Mouse (Mus musculus) macrophage (primary cell): ENCODE data around the gene Sorcs2. TPM values are rescaled to one million over a fixed set of nuclear protein-coding genes. Genes with fewer than 3 reads are reported as not detected.

Experiments used
- H3K27ac ChIP-seq: fragments of 350-480 bp; formaldehyde crosslinking; 2 replicates; pipeline ENCODE4 v1.9.0; 2021
- H3K36me3 ChIP-seq: fragments of 350-480 bp; formaldehyde crosslinking; 2 replicates; pipeline ENCODE4 v1.9.0; 2021; ENCODE audit errors: inconsistent target
- H3K4me3 ChIP-seq: fragments of 350-480 bp; formaldehyde crosslinking; 2 replicates; pipeline ENCODE4 v1.9.0; 2021; ENCODE audit errors: inconsistent target
- H3K79me2 ChIP-seq: fragments of 350-480 bp; formaldehyde crosslinking; 2 replicates; pipeline ENCODE4 v1.9.0; 2021; ENCODE audit errors: inconsistent target
- WGBS: methylation state at CpG from one replicate; pipeline ENCODE4 v1.1.7; 2026; ENCODE audit warnings: inconsistent platforms; ENCODE audit not compliant: missing documents; 5-methylcytosine and 5-hydroxymethylcytosine counted together
- polyA plus RNA-seq: library from polyadenylated mRNA; stranded (reverse); fragments of 250-400 nt; gene quantifications from 3 replicates; pipeline ENCODE4 v1.2.4, GENCODE M21; 2018; ENCODE audit warnings: inconsistent platforms
- total RNA-seq, 78 experiments: library from RNA; depleted of rRNA; stranded (reverse); fragments of 250-400 nt; gene quantifications; 1 replicate in 9 of 78; 2 replicates in 24 of 78; 3 replicates in 43 of 78; 4 replicates in 2 of 78; pipeline ENCODE4 v1.2.4; 2018; ENCODE audit warnings: inconsistent platforms in 56 of 78

Gene Sorcs2
- 1 to 10 TPM in 1 of 26 experiments, not detected in 25; 3.7 TPM for total RNA-seq (2018; cell fraction: chromatin; rRNA removed)
- not detected for total RNA-seq (2018; cell fraction: cytosol; rRNA removed)
- under 1 TPM in 1 of 26 experiments, not detected in 25; 0.55 TPM for total RNA-seq (2018; cell fraction: nucleus; rRNA removed)
- not detected in 3 replicates for polyA plus RNA-seq

DNA sequence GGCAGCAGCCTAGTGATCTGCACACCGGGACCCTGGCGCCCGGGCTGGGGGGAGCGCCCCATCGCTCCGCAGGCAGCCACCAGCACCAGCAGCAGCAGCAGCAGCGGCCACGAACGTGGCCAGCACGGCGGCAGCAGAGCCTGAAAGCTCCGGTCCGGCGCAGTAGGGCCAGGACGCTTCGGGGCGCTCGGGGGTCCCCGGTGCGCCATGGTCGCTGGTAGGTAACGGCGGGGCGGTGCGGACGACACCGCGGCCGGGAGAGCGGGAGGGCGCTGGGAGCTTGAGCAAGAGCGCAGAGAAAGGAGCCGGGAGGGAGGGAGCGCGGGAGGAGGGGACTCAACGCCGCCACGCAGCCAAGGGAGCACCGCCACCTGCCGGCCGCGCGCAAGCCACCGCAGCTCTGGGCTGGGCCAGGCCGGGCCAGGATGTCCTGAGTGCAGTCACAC lies at the start of gene Sorcs2:
Gene Sorcs2, minus strand, starts transcription at position 303 of the 446 bp plus-strand sequence.
- Histone ChIP-seq H3K36me3 (no peaks in the 10 kb centered on the region), H3K79me2 (no peaks in the 10 kb centered on the region), H3K4me3 (no peak within 1 kb of the TSS), H3K27ac (no peak within 1 kb of the TSS)
- under 1% methylated on average over 33 of the region's 45 CpGs for WGBS

DNA sequence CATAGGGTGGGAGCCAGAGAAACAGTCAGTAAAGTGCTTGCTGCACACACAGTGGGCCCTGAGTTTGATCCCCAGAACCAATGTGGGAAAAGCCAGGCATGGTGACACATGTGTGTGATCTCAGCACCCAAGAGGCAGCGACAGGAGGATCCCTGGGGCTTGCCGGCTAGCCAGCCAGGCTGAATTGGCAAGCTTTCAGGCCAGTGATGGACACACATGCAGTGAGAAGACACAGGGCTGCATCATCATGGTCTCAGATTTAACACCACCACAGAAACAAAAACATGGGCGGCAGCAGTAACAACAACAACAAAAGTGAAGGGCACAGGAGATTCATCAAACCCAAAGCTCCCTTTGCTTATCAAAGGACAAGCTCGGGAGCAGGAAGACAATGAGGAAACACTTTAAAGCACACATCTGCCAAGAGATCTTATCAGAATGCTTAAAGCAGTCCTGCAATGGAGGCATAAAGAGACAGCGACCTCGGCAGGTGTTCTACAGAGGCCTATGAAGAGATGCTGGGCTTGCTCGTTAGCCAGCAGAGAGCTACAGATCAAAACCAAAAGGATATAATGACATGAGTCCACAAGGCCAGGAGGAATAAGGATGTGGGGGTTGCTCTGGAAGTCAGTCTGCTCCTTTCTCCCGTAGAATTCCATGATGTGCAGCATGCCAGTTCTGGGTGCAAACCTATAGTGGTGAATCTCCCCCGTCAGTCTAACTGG lies 48.4 kb upstream of the Sorcs2 start:
- H3K27ac ChIP-seq, result no peak overlapping the region
- no peaks in the 10 kb centered on the region for H3K79me2 ChIP-seq
- WGBS, result 45% methylated on average over 9 of the region's 9 CpGs
- H3K4me3 ChIP-seq, result no peak overlapping the region
- no peaks in the 10 kb centered on the region for H3K36me3 ChIP-seq

DNA sequence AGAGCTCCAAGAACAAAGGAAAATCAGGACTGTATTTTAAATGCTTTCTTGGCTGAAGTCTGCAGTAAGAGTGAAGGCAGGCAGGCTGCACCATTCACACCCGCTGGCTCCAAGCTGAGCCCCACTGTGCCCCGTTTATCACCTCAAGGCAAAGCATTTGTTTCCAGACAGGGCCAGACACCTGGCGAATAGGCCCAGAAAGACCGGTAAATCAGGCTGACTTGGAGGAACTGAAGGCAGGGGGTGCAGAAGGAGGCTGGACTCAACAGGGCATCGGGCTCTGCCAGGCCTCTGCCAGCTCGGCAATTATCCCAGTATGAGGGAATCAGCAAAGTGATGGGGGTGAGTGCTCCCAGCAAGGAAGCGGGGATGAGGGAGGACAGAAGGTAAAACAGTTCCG lies 47.1 kb upstream of the Sorcs2 start:
- H3K79me2 ChIP-seq, result no peaks in the 10 kb centered on the region
- WGBS, result 38% methylated on average over 6 of the region's 8 CpGs
- no peaks in the 10 kb centered on the region for H3K36me3 ChIP-seq
- no peak overlapping the region for H3K4me3 ChIP-seq
- H3K27ac ChIP-seq, result no peak overlapping the region

DNA sequence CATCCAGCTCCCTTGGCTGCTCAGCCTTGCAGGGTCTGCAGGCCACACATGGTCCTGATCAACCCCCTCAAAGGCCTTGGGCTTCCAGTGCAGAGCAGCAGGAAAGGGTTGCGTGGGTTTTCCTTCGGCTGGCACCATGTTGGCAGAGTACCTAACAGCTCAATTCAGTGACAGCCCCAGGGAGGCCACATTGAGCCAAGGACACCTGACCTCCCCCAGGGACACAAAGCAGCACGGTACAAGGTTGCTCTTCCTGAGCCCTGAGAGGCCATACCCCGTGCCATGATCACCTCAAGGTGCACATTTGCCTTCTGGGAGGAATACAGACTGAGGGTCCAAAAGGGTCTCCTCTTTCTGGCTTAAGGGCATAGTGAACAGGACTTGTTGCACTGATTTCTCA lies 46.7 kb upstream of the Sorcs2 start:
- Histone ChIP-seq H3K36me3 (no peaks in the 10 kb centered on the region), H3K4me3 (no peak overlapping the region), H3K27ac (no peak overlapping the region), H3K79me2 (no peaks in the 10 kb centered on the region)
- 70% methylated on average over 4 of the region's 4 CpGs for WGBS

DNA sequence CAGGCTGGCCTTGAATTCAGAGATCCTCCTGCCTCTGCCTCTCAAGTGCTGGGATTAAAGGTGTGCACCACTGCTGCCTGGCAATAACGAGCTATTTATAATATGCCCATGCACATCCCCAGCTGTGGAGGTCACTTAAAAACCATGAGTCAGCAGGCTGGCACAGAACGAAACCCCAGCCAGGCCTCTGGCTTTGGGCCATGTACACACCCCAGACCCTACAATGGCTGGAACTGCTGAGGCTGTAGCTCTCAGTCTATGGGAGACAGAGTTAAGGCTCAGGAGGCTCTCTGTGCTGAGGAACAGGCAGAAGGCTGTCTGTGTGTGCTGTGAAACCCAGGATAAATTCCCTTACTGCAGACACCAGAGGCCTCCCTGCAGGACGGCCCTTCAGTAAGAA lies 42.8 kb upstream of the Sorcs2 start:
- no peaks in the 10 kb centered on the region for H3K79me2 ChIP-seq
- WGBS, result 57% methylated on average over 3 of the region's 3 CpGs
- no peak overlapping the region for H3K4me3 ChIP-seq
- H3K36me3 ChIP-seq, result no peaks in the 10 kb centered on the region
- H3K27ac ChIP-seq, result no peak overlapping the region

DNA sequence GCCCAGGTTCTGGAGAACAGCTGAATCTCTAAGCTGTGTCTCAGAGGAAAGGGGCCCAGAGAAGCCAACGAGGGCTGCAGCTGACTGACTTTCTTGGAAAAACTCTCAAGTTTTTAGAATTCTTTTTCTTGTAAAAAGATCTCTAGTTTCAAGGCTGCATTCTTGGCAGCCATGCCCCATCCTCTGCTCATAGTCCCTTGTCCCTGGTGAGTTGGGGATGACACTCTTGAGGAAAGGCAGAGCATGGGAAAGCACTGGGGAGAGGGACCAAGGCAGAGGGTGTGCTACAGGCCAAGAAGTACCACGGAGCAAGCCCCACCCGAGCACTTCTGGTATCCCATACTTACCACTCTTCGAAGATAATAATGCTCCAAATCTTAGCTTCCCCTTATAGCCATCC lies 38.9 kb upstream of the Sorcs2 start:
- H3K36me3 ChIP-seq, result no peaks in the 10 kb centered on the region
- H3K79me2 ChIP-seq, result no peaks in the 10 kb centered on the region
- H3K27ac ChIP-seq, result no peak overlapping the region
- H3K4me3 ChIP-seq, result no peak overlapping the region
- WGBS, result 66% methylated on average over 4 of the region's 4 CpGs

DNA sequence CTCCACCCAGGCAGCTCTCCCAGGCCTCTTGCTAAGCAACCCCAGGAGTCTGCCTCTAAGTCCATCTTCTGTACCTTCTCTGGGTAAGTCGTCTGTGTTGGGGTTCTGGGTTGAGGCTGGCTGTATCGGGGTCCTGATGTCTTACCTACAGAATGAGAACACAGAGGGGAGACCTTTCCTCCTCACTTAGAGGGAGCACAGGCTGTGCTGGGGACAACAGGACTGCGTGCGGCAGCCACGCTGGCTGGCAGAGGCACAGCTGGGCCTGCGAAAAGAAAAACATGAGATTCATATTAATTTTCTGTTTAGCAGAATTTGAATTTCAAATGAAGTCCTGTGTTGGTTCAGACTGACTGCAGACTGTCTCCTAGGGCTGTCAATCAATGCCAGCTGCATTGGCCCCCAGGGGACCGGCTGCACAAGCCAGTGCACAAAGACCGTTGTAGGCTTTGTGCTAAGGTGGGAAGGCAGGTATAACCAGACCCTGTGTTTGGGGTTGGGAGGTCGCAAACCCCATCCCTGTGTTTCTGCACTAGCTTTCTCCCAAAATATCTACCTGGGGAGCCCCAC lies 36.5 kb upstream of the Sorcs2 start:
- WGBS, result 87% methylated on average over 9 of the region's 9 CpGs
- Histone ChIP-seq H3K4me3 (no peak overlapping the region), H3K36me3 (no peaks in the 10 kb centered on the region), H3K79me2 (no peaks in the 10 kb centered on the region), H3K27ac (no peak overlapping the region)

DNA sequence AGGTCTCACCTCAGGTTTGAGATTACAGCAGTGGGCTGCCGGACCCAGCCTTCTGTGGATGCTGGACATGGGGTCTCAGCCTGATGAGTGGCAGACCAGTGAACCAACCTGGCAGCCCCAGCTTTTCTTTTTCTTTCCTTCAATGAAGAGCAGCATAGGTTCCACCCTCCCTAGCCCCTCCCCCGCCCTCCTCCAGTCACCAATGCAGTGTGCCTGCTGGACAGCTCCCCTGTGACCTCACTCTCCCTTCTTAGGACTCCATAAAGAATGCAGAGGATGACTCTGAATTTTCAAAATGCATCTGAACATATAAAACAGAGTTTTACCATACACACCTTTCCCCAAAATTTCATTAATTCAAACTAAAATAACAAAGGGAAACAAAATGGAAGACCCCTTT lies 33.8 kb upstream of the Sorcs2 start:
- 80% methylated on average over 2 of the region's 2 CpGs for WGBS
- Histone ChIP-seq H3K27ac (no peak overlapping the region), H3K79me2 (no peaks in the 10 kb centered on the region), H3K4me3 (no peak overlapping the region), H3K36me3 (no peaks in the 10 kb centered on the region)

DNA sequence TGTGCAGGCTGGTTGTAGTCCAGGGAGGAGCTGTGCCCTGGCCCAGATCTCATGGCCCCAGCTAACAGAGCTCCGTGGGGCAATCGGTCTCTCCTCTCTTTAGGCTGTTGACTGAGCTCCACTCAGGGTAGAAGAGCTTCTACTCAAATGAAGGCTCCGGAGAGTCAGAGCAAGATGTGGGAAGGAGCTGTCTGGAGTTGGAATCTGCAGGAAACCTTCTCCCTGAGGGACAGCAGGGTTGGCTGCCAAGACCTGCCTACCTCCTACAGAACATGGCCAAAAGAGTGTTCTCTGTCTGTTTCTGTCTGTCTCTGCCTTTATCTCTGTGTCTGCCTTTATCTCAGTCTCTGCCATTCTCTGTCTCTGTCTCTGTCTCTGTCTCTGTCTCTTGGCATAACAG lies 31.6 kb upstream of the Sorcs2 start:
- no peaks in the 10 kb centered on the region for H3K79me2 ChIP-seq
- WGBS, result 93% methylated on average over 3 of the region's 3 CpGs
- H3K36me3 ChIP-seq, result no peaks in the 10 kb centered on the region
- no peak overlapping the region for H3K27ac ChIP-seq
- no peak overlapping the region for H3K4me3 ChIP-seq

DNA sequence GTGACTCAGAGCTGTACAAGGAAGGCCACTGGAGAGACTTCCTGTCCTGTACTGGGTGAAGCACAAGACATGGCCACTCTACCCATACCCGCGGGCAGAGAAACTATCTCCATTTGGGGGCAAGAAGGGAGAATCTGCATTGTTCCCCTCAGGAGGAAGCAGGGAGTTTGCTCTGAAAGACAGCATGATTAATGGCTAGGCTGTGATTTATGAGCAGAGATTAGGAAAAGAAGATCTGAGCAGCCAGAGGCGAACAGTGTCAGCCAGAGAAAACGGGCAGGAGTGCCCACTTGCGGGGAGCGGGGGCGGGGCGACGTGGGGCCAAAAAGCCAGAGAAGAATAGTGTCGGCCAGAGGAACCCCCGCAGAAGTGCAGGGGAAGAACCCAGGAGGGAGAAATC lies 29.9 kb upstream of the Sorcs2 start:
- WGBS, result 31% methylated on average over 11 of the region's 11 CpGs
- no peaks in the 10 kb centered on the region for H3K36me3 ChIP-seq
- H3K79me2 ChIP-seq, result no peaks in the 10 kb centered on the region
- H3K4me3 ChIP-seq, result no peak overlapping the region
- no peak overlapping the region for H3K27ac ChIP-seq

DNA sequence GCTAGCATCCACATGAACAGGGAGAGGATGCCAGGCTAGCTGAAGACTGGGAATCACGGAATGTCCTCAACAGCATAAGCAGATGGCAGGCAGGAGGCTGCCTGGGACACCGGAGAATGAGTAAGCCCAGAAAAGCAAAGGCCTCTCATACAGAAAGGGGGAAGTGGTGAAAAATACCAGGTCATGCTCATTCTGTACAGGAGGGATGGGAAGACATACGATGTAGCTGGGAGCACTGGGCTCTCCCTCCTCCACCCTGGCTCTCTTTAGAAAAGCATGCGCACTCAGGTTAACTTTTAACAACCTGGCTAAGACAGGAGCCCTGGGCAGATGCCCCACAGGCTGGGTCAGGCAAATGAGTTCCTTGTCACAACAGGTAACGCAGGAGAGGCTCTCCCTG lies 28.5 kb upstream of the Sorcs2 start:
- Histone ChIP-seq H3K27ac (no peak overlapping the region), H3K36me3 (no peaks in the 10 kb centered on the region), H3K79me2 (no peaks in the 10 kb centered on the region), H3K4me3 (no peak overlapping the region)
- WGBS, result 35% methylated on average over 5 of the region's 5 CpGs

DNA sequence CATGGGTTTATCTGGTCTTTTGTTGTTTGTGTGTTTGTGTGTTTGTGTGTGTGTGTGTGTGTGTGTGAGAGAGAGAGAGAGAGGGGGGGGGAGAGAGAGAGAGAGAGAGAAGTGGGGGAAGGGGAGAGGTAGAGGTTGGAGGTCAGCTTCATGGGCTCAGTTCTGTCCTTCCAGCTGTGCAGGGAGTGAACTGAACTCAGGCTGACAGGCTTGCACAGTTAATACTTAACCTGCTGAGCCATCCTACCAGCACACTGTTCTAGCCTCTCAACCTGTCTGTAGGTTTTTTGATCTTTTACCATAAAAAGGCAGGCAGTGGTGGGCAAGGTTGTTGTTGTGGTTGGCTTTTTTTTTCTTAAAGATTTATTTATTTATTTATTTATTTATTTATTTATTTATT lies 26.7 kb upstream of the Sorcs2 start:
- H3K4me3 ChIP-seq, result no peak overlapping the region
- no peak overlapping the region for H3K27ac ChIP-seq

DNA sequence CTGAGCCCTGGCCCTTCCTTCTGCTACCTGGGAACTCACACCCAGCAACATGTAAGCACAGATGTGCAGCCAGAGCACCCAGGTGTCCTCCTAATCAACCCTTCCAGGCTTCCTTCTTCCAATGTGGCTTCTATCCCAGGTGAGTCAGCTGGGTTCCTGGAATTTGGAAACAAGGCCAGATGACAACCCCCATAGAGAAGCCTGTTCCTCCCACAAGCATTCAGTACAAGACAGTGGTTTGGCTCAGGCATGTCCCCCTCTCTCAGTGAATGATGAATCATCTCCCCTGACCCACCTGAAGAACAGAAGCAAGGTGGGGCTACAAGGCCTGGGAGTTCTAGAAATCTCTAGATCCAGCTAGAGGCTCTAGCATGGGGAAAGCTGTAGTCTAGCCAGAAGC lies 24.8 kb upstream of the Sorcs2 start:
- Histone ChIP-seq H3K4me3 (no peak overlapping the region), H3K79me2 (no peaks in the 10 kb centered on the region), H3K27ac (no peak overlapping the region), H3K36me3 (no peaks in the 10 kb centered on the region)

More for the DNA sequence above, 26.7 kb upstream of the Sorcs2 start:
- Histone ChIP-seq H3K36me3 (no peaks in the 10 kb centered on the region), H3K79me2 (no peaks in the 10 kb centered on the region)

DNA sequence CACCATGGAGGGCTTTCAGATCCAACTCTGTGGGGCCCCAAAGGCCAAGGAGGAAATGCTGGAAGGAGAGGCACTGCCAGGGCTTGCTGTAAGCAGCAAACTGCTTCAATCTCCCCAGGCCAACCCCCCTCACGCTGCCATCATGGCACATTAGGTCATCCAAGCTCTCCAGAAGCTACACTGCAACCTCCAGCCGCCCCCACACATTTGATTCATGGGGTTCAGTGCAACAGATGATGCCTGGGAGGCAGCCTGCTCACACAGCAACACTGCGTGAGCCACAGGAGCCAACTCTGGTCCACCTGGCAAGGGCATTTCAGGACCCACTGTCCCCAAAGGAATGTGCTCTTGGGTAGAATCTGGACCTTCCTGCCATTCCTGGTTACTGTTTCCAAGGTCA lies 21.9 kb upstream of the Sorcs2 start:
- no peaks in the 10 kb centered on the region for H3K79me2 ChIP-seq
- H3K4me3 ChIP-seq, result no peak overlapping the region
- 74% methylated on average over 3 of the region's 3 CpGs for WGBS
- H3K27ac ChIP-seq, result no peak overlapping the region
- no peaks in the 10 kb centered on the region for H3K36me3 ChIP-seq

DNA sequence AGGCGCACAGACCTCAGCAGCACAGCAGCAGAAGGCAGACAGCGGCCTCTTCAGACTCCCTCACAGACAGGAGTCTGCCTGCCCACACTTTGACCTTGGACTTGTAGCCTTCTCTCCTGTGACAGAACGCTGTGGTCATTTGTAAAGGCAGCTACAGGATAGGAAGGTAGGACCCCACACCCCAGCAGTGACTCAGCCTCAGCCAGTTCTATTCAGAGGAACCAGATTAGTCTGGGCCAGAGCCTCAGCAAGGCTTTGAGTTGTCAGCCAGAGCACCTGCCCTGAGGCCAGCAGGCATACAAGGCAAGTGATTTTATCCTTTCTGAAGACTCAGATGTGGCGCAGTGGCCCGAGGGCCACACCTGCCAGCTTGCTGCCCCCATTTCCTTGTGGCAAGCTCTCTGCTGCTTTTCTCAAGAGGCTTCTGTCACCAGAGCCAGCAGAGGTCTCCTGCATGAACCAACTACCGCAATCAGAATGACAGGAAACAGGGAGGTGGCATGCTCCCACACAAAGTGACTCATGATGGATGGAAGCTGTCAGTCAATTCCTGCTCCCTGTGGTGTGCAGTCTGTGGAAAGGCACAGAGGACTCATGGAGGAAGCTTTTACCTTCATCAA lies 16.9 kb upstream of the Sorcs2 start:
- no peak overlapping the region for H3K4me3 ChIP-seq
- H3K36me3 ChIP-seq, result no peaks in the 10 kb centered on the region
- H3K79me2 ChIP-seq, result no peaks in the 10 kb centered on the region
- H3K27ac ChIP-seq, result no peak overlapping the region
- WGBS, result 33% methylated on average over 6 of the region's 6 CpGs
